Mouse (Mus musculus): ENCODE measurements around the gene Kpna1. TPM values are rescaled to one million over a fixed set of nuclear protein-coding genes. Genes with fewer than 3 reads are reported as not detected.

Gene Kpna1
- total RNA-seq, 1 experiment from 2014 or later: 69.0 TPM

GRCm38 (mm10) chr16:36071071-36071449 lies 92.5 kb downstream of the Kpna1 start:
- no peak for DNase-seq

DNA sequence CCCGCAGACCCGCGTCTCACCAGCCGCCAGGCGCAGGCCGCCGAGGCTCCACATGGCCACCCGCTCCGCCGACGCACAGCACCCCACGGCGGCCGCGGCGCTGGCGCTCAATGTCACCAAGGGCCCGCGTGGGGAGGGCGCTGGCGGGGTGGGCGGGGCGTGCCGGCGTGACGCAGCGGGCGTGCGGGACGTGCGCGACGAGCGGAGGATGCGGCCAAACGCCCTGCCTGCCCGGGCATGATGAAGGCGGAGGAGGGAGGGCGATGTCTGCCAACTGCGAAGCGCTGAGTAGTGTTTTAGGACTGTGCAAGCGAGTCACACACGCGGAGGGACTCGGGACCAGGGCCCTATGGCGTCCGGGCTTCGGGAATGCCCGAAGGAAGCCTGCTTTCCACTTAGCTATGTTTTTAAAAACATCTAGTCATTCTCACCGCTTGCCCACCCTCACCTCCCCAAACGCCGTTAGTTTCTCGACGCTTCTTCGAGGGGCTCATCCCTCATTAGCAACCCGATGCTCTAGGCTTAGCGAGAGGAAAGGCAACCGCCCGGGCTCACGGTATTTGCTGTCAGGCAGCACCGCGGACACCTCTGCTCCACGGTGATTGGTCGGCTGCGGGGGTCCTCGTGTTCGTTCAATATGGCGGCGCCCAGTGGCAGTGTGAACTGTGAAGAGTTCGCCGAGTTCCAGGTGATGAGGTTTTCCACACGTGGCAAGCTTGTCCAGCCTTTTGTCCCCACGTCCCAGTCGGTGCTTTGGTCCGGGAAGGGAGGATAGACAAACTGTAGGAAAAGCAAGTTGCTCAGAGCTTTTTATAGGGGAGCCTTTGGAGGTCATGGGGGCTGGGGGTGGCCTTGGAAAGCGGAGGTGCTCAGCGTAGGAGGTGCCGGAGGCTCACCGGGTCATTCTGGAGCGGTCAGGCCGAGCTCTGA lies 93.2 kb downstream of the Kpna1 start, which contains the start of the genes Fam162a and Ccdc58:
TSS of gene Fam162a (minus strand) at position 145 of the 930 bp plus-strand sequence.
TSS of gene Ccdc58 (plus strand) at position 236 of the 930 bp plus-strand sequence.
- peak; percentile 96 for DNase-seq

GRCm38 (mm10) chr16:36072410-36073011 lies 94.0 kb downstream of the Kpna1 start:
- no peak for DNase-seq

GRCm38 (mm10) chr16:36074772-36075171 lies 96.2 kb downstream of the Kpna1 start:
- DNase-seq: no peak

DNA sequence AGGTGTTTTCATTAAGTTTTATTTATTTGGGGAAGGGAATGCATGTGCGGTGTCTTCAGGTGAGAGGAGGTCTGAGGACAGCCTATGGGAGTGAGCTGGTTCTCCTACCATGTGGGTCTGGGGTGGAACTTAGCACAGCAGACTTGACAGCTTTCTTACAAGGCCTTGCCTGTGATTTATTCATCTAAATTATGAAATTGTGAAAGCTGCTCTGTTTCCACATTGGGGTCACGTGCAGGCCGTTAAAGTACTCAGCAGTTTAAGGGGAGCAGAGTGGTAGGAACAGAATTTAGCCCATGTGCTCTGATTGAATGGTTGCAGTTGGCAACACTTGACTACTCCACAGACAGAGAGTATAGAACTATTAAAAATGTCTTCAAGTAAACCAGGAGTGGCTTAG lies 101.4 kb downstream of the Kpna1 start:
- no peak for DNase-seq

Other genes with a start within 250 kb of the Kpna1 start
- 28.1 and 34.0 TPM in 2 replicates for gene Dirc2, start 209.4 kb upstream of the Kpna1 start, total RNA-seq (2021)
- gene Hspbap1, start 208.4 kb upstream of the Kpna1 start, total RNA-seq (2021): 5.2 and 8.0 TPM in 2 replicates
- 12.9 and 18.6 TPM in 2 replicates for gene Parp14, start 107.2 kb upstream of the Kpna1 start, total RNA-seq (2021)
- 10.0 and 14.3 TPM in 2 replicates for gene Parp9, start 40.3 kb upstream of the Kpna1 start, total RNA-seq (2021)
- gene Dtx3l, start 39.6 kb upstream of the Kpna1 start, total RNA-seq (2021): 6.9 and 10.8 TPM in 2 replicates
- 5.7 and 5.9 TPM in 2 replicates for gene Wdr5b, start 62.4 kb downstream of the Kpna1 start, total RNA-seq (2021)
- gene Fam162a, start 92.8 kb downstream of the Kpna1 start, total RNA-seq (2021): 164 TPM in 2 replicates
- gene Ccdc58, start 92.9 kb downstream of the Kpna1 start, total RNA-seq (2021): 54.1 and 66.4 TPM in 2 replicates
- not detected in 2 replicates for gene Csta1, start 152.5 kb downstream of the Kpna1 start, total RNA-seq (2021)
- gene Stfa2l1, start 178.1 kb downstream of the Kpna1 start, total RNA-seq (2021): not detected in 2 replicates
- not detected in 2 replicates for gene Gm5483, start 205.5 kb downstream of the Kpna1 start, total RNA-seq (2021)
- gene Gm5416, start 231.7 kb downstream of the Kpna1 start, total RNA-seq (2021): not detected in 2 replicates
- gene 2010005H15Rik, start 242.7 kb downstream of the Kpna1 start, total RNA-seq (2021): 1.1 TPM in 1 of 2 replicates, not detected in the other

Measured in adrenal gland, postnatal 25 days (tissue).